Mouse (Mus musculus) frontal cortex, postnatal 14 days (tissue): Measurements from ENCODE around the gene Lrig1.

ENCODE experiments used
- DNase-seq, 2 experiments: peaks; one replicate each; pipeline ENCODE4 v3.0.0; 2022; ENCODE audit warnings: low spot score in 2 of 2

Lrig1 gene

DNA sequence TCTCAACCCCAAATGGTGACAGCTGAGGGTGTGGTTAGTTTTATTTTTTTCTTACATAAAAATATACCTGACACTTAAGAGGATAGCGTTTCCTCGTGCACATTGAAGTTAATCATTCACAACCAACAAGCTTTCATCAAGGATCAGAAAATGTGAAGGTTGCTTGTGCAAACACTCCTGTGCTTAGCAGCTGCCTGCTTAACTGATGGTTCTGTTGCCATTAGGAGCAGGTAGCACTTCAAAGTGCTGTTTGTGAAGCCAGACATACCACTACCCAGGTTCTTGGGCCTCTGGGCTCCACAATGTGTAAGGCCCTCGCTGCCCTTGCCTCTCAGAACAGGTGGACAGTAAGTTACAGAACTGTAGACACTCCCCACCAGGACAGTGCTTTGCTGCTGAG is 23.1 kb downstream of the Lrig1 start:
- no peak for DNase-seq

DNA sequence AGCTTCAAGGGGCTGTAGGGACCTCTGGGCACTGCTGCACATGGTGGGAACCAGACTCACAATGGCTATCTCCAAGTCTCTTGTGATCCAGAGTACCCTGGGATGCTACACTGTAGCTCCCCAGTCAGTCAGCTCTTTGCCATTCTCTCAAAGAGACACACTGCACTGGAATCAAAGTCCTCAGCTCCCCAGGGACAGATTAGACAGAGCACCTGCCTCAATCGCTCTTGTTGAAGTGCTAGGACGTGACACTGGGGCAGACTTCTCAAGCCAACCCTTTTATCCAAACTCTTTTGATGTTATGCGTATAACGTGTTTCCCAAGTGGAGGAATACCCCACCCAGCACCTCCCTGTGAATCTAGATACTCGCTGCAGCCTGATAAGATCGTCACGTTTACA is 23.7 kb downstream of the Lrig1 start:
- no peak for DNase-seq

DNA sequence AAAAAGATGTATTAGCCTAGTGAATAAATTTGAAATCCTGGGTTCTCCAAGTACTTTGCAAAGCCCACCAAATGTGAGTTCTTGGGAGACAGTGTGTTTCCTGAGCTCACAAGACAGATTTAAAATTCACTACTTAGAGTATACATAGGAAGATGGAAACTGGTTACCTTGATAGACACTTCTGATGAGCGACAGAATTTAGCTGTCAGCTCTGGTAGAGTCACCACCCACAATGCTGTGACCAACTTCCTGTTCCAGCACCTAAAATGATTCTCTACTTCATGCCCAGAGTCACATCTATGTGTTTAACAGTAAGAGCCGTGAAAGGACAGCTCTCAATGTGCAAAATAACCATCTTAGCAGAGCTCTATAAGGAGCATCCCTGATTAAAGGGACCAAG is 27.5 kb downstream of the Lrig1 start:
- no peak for DNase-seq

DNA sequence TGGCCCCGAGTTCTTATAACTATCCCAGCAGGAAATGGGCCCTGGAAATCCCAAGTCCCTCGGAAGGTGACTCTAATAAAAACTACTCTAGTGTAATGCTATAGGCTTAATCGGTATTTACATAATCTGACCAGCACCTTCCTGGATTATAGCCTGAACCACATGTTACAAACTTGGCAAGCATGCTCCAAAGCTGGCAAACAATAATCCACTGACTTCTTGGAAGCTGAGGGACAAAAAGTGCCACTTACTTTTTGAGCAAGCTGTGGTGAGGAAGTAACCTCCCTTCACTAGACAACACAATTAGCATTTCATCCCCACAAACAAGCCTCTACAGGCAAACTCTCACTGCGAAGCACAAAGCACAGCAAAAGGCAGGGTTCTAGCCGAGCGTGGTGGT is 30.6 kb downstream of the Lrig1 start:
- DNase-seq = no peak

DNA sequence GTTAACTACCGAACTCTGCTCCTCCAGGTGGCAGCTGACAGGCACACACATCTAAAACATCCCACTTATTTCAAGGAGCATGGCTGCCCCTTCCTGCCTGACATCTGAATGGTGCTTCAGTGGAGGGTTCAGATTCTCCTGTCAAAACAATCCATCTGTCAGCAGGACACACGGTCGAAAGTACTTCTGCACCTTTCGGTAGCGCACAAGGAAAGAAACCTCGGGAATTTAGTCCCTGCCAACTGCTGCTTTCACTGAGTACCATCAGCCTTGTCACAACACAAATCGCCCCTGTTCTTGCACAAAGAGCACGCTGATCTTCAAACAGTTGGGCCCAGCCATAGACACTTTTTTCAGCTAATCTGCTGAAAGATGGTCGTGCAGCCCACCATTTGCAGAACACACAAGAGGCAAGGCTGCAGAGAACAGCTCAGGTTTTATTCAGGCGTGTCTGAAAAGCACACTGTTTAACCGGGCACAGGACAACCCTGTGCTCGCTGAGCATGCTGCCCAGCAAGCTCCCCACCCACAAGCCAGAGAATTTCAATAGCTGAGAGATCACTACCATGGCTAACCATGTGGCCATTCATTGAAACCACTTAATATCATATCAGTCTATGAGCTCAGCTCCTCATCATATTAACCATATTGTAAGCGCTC is 31.6 kb downstream of the Lrig1 start:
- no peak for DNase-seq

DNA sequence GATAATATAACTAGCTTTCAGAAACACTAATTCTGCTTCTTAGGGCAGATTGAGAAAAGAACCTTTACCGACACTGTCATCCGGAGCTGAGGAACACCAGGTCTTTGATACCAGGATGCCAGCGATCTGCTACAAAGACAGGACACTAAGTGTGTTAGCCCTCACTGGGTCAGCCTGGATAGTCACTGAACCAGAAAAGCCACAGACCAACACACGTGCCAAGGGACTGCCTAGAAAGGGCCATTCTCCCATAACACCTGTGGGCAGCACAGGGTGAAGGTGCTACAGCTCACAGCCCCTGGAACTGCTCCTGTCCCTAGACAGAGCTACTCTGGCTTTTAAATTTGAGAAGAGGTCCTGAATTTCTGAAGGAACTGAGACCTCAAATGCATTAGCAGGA is 32.8 kb downstream of the Lrig1 start:
- DNase-seq = no peak

DNA sequence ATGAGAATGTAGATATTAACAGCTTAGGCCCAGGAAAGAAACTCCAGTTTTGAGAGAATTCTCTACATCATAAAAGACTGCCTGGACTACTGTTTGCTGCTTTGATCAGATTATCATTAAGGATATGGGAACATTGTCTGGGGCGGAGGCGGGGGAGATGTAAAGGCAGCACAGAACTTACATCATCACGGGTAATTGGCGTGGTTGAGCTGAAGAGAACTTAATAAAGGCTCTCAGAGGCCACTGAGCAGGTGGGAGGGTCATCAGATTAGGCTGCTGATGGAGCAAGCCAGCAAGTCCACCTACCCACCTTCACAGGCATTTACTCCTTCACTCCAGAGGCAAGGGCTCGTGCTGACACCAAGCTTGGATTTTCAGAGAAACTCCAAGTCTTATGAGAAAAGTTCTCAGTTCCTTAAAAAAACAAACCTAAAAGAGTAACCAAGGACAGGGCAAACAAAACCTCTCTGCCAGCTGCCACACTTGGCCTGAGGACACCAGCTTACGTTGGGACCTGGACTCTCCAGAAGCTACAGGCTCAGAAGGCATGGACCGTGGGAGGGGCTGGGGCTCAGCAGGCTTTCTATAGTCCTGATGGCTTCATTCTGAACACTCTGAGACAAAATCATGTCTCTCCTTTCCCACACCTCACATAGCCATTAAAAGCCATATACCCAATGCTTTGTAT is 33.4 kb downstream of the Lrig1 start:
- DNase-seq = no peak

DNA sequence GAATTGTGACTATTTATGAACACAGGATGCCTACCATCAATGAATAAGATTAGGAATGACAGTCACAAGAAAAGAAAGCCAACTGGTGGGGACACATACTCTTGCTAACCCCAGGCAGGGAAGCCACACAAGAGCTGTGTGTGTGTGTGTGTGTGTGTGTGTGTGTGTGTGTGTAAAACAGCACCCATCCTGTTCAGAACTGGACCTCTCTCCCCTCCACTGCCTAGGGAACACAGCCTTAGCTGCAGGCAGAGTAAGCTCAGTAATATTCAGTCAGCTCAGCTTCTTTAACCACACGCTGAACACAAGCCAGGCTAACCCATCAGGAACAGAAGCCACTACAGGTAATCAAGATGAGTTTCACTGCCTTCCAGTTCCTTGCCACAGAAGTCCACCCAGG is 34.3 kb downstream of the Lrig1 start:
- no peak for DNase-seq

DNA sequence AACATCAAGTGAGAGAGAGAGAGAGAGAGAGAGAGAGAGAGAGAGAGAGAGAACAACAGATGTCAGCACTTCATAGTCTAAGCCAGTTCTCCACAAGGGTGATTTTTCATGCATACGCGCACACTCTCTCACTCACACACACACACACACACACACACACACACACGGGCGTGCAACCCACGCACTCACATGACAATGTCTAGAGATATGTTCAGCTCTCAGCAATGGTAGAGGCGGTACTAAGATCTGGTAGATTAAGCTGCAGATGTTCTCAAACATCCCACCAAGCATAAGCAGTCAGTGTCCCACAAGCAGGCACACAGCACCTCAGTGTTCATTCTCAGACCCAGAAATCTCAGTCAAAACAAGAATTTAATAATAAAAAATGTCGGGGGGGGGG is 34.7 kb downstream of the Lrig1 start:
- DNase-seq = no peak

DNA sequence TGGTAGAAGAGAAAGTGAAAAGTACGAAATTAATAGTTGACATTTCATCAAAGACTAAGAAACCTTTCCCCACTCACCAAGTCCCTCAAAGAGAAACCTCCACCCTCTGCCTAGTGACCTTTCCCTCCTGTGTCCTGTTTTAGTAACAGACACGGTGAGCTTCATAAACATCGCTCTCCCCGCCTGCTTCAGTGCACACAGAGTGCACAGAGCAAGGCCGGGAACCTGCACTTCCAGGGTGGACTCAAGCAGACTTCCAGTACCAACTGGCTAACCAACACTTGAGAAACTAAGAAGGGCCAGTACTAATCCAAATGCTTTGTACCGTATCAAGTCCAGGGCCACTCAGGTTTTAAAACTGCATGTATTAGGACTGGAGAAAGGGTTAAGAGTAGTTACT is 36.0 kb downstream of the Lrig1 start:
- DNase-seq = no peak

DNA sequence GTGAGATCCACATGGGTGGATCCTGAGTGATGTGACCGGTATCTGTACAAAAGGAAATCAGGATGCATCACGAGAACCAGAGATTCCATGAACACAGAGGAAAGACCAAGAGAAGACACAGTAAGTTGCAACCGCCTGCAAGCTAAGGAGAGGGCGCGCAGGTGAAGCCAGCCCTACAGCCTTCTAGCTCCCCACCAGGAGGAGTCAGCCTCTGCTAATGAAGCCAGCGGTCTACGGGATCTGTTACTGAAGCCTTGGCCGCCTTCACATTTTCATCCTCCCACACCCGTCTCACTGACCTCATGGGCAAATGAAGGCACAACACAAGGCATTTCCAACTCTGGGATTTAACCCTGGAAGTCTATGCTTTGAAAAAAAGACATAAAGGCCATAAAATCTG is 38.0 kb downstream of the Lrig1 start:
- DNase-seq = no peak

DNA sequence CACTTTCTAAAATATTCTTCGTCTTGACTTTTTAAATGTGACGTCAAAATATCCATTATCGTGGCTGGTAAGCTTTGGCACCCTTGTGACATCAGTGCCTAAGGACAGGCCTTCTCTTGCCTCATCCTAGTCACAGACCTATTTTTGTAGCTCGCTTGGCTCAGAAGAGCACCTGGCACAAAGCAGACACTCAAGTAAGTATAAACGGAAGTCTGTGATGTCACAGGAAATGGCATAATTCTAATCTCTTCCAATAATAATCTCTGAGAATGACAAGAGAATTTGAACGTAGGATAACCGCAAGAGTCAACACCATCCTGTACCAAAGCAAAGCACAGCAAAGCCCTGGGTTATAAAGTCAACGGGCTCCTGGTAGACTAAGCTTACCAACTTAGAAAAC is 38.6 kb downstream of the Lrig1 start:
- no peak for DNase-seq

DNA sequence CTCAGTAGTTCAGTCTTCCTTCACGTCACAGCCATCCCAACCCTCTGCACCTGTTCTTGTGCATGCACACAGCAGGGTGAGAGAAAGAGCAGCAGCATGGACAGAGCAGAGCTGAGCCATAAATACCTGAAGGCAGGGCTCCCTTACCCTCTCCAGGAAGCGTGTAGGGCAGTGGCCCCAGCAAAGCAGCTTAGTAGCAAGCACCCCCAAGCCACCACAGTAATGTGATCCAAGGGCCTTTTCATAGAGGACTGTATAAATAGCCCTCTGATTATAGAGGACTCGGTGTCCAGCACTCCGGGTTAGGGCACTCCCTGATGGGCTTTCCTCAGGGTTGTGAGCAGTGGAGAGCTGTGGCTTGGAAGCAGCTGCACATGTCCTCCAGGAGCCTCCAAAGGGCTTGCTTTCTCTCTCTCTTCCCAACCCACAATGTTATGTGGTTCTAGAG is 40.0 kb downstream of the Lrig1 start:
- DNase-seq = no peak

DNA sequence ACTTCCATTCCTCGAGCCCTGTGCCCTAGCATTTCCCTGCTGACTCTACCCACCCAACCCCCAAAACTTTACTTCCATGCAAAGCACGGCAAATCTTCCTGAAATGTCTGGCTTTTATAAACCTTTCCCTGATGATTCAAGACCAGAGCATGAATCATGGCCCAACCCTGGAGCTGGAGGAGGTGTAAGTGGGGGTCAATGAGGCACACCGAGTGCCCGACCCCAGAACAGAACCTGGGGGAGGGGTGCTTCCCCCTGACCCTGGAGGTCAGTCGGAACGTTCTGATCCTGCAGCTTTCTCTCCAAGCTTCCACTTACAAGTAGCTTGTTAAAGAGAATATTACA is 41.9 kb downstream of the Lrig1 start:
- DNase-seq = no peak

DNA sequence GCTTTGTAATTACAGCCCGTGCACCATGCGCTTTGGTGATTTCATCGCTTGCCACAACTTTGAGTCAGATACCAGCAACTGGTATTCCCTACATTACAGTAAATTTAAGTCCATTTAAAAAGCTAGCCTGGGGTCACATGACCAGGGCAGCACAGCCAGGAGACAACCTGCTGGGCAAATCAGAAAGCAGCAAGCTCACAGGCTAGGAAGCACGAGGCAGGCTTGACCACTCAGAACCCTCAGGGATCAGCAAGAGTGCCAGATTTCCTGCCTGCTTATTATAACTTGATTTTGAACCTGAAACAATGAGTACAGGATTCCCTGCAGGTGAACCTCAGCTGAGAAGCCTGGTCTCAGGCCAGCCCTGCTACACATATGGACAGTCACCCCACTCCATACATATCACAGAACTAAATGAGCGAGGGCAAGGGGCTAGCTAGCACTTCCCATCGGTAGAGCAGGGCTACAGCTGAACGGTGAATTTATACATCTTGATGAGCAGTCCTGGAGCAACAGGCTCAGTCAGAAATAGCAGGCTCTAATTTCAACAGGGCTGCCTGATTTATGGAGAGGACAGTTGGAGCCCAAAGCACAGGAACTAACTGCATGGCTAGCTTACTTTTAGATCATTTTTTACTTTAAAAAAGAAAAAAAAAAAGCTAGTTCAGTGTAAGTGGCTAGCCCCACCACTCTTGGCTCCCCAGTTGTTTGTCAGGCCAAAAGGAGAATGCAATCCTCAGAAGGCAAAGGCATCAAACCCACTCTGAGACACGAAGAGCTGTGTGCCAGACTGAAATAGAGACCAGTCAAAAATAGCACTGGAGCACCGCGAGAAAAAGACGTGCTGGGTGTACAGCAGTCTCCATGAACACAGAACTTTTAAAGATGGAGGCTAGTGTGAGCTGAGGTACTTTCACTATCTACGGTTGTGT is 42.5 kb downstream of the Lrig1 start:
- DNase-seq = no peak

DNA sequence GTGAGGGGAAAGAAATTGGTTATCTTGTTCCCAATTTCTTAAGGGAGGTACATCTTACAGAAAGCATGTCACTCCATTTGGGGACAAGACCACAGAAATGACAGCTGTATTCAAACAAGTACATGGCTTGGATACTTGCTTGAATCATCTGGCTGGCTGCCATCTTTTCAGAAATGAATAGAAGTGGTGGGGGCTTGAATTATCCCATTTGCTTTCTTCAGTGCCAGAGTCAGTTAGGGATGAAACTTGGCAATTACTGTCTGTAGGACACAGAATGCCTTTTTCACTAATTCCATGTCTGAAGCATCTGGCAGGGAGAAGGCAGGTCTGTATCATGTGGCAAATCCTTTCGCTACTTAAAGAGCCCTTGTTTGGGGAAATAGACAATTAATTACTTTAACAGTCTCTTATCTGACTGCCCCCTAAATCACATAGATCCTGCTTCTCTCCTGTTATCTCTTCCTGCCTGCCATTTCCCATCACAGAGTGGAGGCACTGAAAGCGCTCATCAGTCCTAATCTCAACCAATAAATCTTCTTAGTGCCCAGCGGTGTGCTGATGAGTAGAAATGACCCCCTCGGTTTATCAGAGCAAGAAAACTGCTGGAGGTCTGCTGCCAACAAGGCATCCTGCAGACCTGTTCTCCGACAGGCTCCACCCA is 44.0 kb downstream of the Lrig1 start:
- DNase-seq = no peak

DNA sequence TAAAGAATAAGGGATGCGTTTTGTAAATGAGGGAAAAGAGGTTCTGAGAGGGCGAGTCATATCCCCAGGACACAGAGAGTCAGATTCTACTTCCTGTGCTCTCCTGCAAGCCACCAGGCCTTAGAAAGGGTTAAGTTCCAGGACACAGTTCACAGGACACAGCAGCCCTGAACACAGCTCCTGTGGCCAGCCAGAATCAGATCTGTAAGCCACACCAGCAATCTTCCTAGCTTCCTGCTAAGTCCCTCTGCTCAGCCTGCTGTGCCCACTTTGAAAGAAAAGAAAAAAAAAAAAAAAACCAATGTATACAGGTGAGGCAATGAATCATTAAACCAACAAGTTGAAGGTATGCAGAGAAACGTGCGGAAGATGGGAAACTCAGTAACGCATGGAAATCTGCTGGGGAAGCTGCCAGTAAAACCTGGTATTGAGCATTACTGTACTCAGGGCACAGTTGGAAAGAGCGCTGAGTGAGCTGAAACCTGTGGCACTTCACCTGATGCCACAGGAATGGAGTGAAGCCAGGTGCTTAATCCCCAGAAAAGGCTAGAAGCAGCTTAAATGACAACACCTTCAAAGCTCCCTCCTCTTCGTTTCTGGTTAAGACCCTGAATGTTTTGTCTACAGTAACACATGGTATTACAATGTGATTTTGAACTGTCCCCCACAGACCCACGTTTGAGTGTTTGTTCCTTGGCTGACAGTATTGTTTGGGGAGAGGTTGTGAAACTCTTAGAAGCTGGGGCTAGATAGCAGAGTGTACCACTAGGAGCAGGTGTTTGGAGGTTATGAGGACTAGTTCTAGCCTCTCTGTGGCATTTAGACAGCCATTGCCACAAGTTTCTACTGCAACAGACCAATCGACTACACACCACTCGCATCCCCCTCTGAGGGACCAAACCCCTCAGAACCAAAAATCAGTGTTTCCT is 46.3 kb downstream of the Lrig1 start:
- no peak for DNase-seq

DNA sequence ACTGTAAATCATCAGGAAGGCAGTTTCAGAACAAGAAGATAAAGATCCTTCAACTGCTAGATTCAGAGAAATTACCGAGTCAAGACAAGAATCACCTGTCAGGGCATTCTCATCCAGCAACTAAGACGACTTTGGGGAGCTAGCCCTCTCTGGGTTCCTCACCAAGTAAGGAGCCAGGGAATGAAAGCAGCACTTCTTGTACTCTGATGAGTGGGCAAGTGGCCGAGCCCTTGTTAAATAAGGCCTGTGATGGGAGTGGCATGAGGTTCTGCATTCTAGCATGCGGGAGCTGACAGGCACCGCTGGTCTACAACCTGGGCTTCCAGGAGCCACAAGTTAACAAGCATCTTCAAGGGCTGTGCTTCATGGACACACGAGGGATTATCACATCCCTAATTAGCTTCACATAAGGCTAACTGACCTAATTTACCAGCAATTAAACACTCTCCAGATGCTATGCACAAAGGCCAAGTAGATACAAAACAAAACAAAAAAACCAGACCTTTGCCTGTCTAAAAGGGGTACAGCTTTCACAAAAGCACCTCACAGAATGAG is 47.2 kb downstream of the Lrig1 start:
- DNase-seq = no peak

DNA sequence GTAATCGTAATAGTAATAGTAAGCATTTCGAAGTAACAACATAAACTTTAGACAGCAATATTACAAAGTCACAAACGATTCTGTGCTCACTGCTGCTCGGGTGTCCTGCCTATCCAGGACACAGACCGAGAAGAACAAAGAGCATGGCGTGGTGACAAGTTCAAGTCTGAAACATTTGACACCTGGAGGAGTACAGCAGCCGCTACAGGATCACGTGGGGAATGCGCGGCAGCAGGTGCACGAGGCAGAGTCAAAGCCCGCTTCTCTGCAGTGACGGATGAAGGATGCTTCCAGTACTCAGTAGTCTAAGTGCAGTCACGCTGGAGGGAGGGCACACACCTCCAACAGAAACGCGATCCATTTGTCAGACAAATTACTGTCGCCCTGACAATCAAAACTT is 48.4 kb downstream of the Lrig1 start:
- DNase-seq = no peak

DNA sequence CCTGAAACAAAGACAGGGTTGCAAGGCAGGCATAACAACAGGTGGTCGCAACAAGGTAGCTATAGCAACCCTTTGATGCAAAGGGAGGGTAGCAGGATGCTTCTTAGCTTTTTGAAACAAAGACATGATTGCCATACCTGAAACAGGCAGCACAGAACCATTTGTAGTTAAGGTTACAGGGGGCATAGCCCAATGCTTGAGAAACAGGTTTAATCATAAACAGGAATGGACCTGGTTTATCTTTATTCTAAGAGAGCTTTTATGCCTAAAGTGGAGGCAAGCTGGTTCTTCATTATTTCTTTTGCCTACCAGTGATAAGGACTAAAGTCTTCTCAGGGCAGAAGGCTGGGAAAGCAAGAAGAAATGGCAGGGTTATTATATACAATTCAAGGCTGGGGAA is 50.3 kb downstream of the Lrig1 start:
- DNase-seq = no peak

DNA sequence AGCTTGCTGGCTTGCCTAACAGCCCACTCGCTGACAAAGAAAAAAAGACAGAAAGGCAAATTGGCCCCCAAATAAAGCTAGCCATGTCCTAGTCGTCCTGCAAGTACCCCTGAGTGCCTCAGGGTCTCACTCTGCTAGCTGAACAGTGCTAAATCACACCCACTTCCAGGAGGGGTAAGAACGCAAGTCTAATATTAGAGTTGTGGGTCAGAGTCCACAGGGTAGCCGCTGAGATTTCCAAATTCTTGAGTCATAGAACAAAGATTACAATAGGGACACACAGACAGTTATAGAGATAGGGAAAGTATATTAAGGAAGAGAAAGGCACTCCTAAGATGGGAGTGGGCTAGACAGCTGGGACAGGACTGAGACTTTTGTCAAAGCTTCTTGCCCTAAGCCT is 51.5 kb downstream of the Lrig1 start:
- no peak for DNase-seq
